25 mouse cellular contexts compared by ENCODE assay signal in genomic region chr15:31875436-31875835, GRCm38 (mm10).
"Had no signal": no experiment of that assay in that cellular context is flagged by ENCODE, and none has a peak within 500 bp of the region (broad histone marks: within the 10 kb centered on the region; RNA-seq: fewer than 3 reads in every experiment).

No protein-coding gene starts in this region.

- H3K27ac ChIP-seq: embryonic facial prominence, embryonic 10.5 days; embryonic facial prominence, embryonic 12.5 days; embryonic facial prominence, embryonic 13.5 days; embryonic facial prominence, embryonic 15.5 days; forebrain, embryonic 10.5 days; forebrain, embryonic 12.5 days; forebrain, embryonic 13.5 days; forebrain, embryonic 15.5 days; gastrocnemius, adult 2 months; heart, adult 2 months had no signal

- H3K27me3 ChIP-seq: embryonic facial prominence, embryonic 12.5 days; embryonic facial prominence, embryonic 13.5 days; embryonic facial prominence, embryonic 15.5 days; forebrain, embryonic 12.5 days; forebrain, embryonic 13.5 days; forebrain, embryonic 15.5 days had no signal

- H3K36me3 ChIP-seq: embryonic facial prominence, embryonic 10.5 days; embryonic facial prominence, embryonic 12.5 days; embryonic facial prominence, embryonic 13.5 days; embryonic facial prominence, embryonic 15.5 days; forebrain, embryonic 10.5 days; forebrain, embryonic 12.5 days; forebrain, embryonic 15.5 days had no signal

- H3K4me3 ChIP-seq: embryonic facial prominence, embryonic 10.5 days; embryonic facial prominence, embryonic 12.5 days; embryonic facial prominence, embryonic 13.5 days; embryonic facial prominence, embryonic 15.5 days; erythroblast, embryonic 14.5 days; forebrain, embryonic 10.5 days; forebrain, embryonic 12.5 days; forebrain, embryonic 13.5 days; forebrain, embryonic 15.5 days; gastrocnemius, adult 2 months; heart, adult 2 months had no signal

- H3K4me1 ChIP-seq: embryonic facial prominence, embryonic 12.5 days; forebrain, embryonic 10.5 days; forebrain, embryonic 12.5 days; forebrain, embryonic 13.5 days; forebrain, embryonic 15.5 days had no signal

- DNase-seq: cerebellum, adult 2 months; cerebellum, adult 8-10 months; cerebellum, adult 9-11 months; cerebellum, postnatal 10 days; cerebellum, postnatal 14 days; cerebellum, postnatal 25 days; cerebellum, postnatal 36 days; embryo, embryonic 11 days; forebrain, postnatal 0 days; gastrocnemius, adult 2 months; gastrocnemius, postnatal 10 days; gastrocnemius, postnatal 14 days; gastrocnemius, postnatal 25 days; gastrocnemius, postnatal 36 days; heart, adult 18-20 months; heart, adult 2 months had no signal
